Mouse (Mus musculus) gastrocnemius, postnatal 25 days (tissue): Measurements from ENCODE around the gene Abcc10. TPM values are rescaled to one million over a fixed set of nuclear protein-coding genes. Genes with fewer than 3 reads are reported as not detected.

Source experiments
- DNase-seq: peaks from one replicate; pipeline ENCODE4 v3.0.0; 2022
- total RNA-seq, 2 experiments: library from RNA; stranded (reverse); gene quantifications; 1 replicate in 1 of 2; 2 replicates in 1 of 2; pipeline ENCODE4 v1.2.3; 2021

Gene Abcc10
- total RNA-seq, 2 experiments from 2014 or later = 2.7 to 2.8 TPM

DNA sequence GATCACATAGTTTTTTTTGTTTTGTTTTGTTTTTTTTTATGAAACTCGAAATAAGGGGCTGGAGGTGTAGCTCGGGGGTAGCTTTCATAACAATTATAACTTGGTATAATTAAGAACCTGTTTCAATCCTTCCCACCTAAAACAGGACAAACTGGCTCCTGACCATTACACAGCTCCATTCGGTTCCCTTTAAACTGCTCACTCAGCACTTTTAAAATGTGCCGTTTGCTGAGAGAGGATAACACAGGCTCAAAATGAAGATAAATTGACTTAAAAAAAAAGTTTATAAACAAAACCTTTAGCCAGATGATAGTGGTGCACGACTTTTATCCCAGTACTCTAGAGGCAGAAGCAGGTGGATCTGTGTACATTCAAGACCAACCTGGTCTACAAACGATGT lies 42.7 kb downstream of the Abcc10 start:
- DNase-seq = no peak

DNA sequence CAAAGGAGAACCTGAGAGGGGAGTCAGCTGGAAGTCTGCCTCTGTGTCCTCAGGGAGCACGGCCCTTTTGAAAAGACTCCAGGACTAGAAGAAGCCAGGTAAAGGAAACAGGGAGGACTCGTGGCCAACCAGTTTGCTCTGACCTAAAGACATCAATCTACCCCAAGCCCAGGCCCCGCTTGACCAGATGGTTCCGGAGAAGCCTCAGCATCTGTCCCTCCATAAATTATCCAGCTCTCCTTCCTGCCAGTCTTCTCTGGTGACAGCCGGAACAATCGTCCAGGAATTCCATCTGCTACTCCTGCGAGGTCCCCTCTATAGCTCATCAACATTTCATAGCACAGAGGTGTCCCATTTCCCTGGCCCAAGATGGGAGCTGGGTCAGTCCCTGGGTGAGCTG lies 43.5 kb downstream of the Abcc10 start:
- DNase-seq = no peak

DNA sequence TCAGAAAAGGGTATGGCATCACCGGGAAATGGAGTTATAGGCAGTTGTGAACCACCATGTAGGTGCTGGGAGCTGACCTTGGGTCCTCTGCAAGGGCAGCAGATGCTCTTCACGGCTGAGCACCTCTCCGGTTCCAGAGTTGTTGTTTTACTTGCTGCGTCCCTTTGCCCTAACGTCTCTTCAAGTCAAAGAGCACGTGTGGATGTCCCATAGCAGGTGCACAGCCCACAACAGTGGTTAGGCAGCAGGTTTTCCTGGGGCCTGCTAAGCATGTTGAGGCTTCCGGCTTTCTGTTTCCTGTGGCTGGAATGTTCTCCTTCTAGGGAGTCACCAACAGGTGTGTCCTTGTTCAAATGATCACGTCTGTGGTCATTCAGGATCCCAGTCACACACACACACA lies 44.2 kb downstream of the Abcc10 start:
- DNase-seq = no peak

DNA sequence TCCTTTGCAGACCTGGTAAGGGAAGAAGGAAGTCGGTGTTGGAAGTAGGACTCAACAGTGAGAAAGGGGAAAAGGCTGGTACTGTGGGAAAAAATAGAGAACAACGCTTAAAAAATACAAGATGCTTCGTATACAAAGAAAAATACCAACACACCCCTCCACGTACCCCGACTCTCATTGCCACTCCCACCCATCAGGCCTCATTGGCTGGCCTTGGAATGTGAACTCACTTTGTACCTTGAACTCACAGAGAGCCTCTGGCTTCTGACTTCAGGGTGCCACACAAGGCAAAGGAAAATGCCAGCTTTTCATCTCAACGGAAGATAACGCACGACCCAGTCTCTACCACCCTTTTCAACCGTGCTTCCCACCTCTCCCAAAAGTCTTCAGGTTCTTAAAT lies 45.0 kb downstream of the Abcc10 start:
- DNase-seq = no peak

DNA sequence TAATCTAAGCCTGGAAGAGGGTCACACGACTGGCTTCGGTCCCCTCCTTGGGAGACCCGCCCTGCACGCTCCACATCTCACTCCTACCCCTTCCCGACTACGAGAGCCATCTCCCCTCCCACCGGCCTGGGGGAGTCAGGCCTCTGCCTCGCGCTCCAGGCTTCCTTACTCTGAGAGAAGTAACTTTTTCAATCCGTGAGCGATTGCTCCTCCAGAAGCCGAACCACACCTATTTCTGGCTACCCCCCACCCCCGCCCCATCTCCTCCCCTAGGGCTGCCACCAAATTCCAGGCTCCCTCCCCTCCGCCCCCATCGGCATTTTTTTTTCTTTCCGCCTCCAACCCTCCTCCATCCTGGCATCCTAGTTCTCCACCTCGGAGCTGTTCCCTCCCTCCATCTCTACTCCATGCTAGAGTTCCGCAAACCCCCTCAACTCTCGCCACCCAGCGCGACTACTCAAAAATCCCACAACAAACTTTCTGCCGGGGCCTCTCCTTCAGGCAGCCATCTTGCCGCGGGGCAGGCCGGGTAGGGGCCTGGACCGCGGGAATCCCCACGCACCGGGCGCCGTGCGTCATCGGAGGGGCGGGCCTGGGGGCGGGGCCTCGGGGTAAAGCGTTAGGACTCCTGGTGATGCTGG lies 45.5 kb downstream of the Abcc10 start, which contains the start of gene Tjap1:
Tjap1 (minus strand) TSS at position 544 of the 641 bp plus-strand sequence.
- DNase-seq = peak; percentile 92

DNA sequence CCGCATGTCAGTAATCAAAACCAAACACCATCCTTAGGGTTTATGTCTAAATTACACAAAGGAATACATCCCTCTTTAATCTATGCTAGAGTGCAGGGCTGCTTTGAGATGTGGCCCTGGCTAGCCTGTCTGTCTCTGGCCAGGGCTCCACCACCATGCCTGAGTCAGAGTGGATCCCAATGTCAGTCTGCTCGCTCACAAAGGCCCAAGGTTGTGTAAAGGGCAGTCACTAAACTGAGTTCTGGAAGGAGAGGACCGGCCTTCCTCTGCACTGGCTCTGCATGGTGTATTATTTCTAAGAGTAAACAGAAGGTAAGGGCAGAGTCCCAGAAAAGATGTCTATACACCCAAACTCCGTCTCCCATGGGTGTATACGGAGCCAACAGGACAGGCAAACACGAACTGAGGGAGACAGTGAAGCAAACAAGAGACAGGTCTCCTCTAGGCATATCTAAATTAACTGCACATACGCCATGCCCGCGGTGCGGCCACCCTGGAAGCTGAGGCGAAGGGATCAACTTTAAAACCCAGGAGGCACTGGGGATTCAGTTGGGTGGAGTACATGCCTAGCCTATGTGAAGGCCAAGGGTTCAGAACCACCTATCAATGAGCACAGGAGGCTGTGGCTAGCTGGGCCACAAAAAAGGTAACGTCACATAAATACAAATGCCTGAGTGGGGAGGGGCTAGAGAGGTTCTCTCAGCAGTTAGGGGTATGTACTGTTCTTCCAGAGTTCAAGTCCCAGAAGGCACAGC lies 50.0 kb downstream of the Abcc10 start:
- DNase-seq = no peak

DNA sequence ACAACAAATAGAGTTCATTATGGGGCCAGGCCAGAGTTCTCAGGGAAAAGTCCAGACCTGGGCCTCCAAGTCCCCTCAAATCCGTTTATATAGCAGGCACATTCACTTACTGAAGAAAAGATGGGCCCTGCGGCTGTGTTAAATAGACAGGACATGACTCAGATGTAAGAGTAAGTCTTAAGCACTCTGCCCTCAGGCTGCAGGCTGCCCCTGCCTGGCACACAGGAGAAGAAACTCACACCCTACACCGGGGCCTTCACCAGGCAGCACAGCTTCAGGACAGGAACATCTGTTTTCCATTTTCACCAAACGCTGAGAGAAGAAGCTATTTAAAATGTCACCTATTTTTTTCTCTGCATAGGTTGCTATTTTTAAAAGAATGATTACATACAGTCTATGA lies 50.6 kb downstream of the Abcc10 start:
- no peak for DNase-seq

DNA sequence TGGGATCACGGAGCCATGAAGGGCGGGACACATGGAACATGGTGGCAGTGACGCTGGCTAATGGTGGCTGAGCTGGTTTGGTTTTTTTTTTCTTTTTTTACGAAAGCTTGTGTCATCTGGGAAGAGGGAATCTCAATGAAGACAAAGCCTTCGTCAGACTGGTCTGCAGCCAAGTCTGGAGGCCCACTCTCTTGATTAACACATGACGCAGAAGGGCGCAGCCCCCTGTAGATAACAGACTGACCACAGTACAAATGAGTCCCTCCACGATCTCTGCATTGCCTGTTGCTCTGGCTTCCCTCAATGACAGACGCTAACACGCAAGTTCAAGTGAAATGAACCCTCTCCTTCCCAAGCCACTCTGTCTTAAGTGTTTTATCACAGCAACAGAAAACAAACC lies 52.6 kb downstream of the Abcc10 start:
- no peak for DNase-seq

DNA sequence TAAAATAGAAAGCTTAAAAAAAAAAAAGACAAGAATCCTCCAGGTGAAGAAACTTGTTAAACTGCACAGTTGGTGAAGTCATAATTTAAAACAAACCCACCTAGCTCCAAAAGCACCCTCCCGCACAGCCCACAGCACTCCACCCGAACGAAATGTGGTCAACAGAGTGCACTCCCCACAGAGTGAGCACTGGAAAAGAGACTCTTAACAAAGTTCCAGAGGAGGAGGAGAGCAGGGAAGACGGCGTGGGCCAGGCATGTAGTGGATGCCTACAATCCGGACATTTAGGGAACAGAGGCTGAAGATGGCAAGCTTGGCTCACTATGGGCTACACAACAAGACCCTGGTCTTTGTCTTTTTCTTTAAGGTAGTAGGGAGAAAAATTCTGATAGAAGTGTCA lies 53.1 kb downstream of the Abcc10 start:
- no peak for DNase-seq

DNA sequence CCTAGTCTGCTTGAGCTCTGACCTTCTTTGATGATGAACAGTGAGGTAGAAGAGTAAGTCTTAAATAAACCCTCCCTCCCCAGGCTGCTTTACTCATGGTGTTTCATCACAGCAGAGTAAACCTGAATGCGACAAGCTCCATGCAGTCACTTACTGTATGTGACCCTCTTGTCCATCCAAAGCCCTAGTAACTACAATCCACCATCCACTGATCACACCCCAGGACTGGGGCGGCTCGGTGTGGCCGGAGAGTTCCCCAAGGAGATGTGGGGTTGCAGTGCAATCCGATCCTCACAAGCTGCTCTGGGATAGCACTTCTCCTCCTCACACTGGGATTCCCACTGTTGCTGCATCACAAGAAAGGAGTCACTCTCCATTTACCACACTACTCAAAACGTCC lies 53.7 kb downstream of the Abcc10 start:
- DNase-seq = no peak

DNA sequence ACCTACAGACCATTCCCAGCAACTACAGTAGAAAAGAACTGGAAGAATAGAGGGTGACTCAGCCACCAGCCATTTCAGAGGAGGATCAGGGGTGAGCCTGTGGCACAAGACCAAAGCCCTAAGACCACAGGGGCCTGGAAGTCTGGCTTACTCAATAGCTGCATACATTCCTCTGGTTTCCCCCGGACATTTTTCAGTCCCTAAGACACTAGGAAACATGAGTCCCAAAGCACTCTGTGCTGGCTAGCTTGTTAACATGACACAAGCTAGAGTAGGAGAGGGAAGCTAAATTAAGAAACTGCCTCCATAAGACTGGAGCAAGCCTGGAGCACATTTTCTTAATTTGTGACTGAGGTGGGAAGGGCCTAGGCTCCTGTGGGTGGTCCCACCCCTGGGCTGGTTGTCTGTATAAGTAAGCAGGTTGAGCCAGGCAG lies 54.3 kb downstream of the Abcc10 start:
- no peak for DNase-seq

DNA sequence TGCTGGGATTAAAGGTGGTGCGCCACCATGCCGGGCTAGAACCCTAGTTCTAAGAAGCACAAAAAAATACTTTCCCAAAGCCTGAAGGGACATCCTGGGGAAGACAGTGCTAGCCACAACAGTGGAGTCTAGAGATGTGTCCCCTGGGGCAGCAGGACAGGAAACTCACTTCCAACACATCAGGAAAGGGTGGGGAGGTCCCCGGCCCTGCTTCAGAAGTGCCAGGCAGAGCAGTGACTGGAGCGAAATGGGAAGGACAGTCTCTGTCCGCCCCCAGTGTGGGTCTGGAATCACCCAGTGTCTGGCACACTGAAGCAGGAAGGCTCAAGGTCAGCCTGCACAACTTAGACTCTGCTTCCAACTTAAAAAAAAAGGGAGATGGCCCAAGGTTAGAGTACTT lies 55.5 kb downstream of the Abcc10 start:
- no peak for DNase-seq

DNA sequence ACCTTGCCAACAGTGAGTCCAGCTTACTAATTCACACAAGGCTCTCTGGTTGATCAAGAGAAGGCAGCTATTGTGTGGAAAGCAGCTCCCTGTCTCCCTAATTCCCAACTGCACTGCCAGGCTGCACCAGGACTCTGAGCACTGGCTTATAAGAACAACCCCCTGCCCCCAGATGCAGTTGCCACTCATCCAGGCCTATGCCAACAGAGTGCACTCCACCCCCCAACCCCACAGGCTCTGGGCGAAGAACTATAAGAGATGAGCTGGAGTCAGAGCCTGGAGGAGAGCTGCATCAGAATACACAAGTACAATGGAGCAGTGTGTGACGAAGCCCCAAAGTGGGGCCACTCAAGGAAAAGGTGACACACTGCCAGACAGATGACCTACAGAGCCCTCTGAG lies 56.1 kb downstream of the Abcc10 start:
- no peak for DNase-seq

DNA sequence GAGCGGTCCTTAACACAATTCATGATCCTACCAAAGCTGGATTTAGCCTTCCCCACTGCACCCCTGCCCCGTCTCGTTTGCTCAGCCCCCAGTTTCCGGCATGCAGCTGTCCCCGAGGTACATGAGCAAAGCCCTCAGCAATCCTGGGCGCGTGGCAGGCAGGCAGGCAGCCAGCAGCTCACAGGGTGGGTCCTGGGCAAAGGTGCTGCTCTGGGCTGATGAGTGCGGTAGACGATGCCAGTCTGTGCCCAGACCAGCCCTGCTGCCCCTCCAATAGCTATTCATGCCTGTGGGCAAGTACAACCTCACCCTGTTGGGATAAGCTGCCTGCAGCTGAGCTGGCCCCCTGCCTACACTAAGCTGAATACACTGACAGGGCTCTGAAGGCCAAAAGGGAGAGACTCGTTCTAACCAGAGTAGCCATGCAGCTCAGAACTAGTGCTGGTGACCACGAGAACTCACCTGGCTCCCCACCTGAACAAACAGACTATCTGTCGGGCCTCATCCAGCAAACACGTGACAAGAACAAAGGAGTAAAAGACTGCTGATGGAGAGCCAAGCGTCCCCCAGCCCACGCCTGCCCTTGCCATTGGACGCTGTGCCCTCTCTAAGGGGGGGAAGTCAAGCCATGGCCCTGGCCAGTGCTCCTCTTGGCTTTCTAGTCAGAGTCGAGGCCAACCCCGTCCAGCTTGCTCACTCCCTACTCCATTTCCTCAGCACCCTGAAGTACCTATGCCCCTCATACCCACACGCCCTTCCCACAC lies 58.2 kb downstream of the Abcc10 start:
- peak; percentile 60 for DNase-seq

DNA sequence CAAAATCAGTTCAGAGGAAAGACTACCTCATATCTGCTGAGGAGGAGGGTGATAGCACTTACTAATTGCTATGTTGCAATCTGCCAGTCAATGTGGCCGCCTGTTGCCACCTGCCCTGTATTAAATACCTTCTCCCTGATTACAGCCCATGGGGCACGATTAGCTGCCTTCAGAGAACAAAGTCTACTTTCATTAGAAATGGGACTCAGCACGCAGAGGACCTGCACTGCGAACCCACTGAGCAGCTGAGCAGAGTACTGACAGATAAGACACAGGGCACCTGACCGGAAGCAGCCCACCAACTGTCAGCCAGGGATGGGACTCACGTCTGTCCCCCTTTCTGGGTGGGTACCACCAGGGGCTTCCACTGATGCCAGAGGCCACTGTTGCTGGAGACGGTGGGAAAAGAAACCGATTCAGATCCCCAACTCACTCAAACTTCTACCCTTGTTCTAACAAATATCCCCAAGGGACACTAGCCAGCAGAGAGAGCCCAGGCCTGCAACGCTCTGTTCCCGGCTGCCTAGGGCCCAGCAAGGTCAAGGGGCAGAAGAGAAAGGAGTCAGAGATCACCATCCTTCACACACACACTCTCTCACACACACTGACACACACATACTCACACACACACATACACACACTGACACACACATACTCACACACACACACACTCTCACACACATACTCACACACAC lies 60.0 kb downstream of the Abcc10 start:
- DNase-seq = no peak

DNA sequence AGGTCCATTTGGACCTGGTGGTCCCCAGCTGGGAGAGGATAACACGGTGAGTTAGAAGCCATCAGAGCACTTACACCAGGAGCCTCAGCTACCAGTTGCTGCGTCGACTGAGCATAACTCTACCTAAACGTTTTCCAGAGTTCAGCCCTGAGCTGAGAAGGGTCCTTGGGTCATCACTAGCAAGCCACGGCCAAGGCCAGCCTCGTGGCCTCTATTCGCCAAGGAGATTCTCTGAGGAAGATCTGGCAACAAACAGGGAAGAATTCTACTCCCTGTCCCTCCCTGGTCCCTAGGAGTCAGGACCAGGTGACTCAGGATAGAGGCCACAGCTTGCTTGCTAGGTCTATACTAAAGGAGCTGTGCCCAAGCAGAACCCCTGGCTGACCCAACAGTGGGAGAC lies 60.6 kb downstream of the Abcc10 start:
- DNase-seq = no peak

DNA sequence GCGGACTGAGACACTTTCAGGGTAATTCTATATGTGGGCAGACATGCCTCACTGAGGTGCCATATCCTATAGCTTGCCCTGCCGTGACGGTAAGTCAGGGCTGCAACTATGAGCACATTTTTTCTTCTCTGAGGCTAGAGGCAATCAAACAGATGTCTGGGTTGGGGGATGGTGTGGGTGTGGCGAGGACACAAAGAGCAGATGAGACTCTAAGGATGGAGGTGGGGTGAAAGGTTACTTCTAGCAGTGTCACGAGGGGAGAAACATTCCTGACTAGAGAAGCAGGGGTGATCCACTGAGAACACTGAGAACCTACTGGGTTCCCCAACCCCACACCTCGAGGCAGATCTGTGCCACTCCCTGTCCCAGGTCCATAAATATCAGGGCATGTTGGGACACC lies 61.2 kb downstream of the Abcc10 start:
- DNase-seq = no peak

DNA sequence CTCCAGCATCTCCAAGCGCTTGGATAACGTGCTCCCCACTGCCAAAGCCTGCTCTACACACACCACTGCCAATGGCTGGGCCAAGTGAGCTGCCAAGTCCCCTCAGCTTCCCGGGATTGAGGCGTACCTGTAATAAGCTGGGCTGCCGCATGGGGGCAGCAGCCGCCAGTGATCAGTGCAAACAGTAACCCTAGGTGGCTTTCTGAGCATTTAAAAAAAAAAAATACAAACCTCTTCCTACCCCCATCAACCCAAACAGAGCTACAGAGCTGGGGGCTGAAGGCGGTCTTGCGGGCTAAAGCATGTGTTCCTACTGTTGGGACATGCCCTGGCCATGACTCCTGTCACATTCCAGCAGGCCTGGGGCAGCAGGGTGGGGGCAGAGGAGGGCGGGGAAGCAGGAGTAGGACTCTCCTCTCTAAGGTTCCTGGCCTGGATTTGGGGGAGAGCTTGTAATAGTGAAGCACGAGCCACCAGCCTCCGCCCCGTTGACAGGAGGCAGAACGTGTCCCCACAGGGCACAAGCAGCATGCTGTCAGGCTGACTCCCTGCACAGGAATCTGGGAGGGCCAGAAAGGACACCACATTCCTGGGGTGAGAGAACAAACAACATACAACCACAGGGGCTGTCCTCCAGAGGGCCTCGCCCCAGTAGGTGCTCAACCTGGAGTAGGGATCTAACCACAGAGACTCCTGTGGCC lies 62.1 kb downstream of the Abcc10 start:
- peak; percentile 79 for DNase-seq

DNA sequence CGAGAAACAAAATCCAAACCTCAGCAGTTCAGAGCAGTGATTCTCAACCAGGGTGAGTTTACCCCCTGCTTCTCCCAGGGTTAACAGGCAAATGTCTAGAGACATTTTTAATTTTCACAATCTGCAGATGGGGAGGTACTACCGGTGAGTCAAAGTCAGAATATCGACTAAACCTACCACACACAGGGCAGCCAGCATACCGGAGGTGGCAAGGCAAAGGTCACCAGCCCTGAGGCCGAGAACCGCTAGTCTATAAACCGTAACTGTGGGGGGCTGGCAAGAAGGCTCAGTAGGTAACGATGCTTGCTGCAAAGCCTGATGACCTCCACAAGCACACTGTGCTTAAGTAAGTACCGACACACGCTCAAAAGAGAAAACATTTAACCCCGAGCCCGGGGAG lies 62.6 kb downstream of the Abcc10 start:
- no peak for DNase-seq

DNA sequence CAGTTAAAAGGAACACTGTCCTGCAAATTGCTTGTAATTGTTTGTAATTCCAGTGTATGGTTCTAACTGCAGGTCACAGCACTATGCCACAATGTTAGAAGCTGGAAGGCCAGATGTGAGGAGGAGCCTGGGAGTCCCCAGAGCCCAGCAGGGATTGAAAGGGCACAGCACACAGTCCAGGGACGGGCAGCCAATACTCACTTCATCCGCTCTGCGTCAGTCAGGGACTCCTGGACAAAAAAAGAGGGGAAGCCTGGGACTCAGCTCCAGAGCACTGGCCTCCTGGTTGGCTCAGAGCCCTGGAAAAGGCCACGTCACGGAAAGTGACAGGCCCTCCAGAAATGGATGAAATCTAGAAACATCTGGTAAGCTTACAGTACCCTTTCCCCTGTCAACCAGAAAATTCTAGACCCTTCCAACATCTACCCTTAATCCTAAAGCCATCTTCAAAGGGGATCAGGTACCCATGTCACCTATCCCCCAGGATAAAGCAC lies 65.9 kb downstream of the Abcc10 start:
- DNase-seq = no peak

DNA sequence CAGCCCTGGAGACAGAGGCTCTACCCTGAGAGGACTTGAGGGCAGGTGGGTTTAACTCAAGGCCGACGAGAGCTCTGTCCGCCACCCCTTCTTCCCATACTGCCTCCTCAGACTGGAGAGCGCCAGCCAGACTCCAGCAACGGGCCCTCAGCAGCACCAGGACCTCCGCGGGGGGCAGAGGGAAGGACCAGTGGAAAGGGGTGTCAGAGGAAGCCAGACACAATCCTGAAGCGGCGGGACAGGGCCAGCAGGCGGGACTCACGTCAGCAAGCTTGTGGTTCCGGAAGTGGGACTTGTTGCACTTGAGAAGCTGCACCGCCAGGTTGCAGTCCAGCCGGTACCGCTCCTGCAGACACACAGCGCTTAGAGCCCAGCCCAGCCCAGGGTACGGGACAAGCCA lies 68.5 kb downstream of the Abcc10 start:
- no peak for DNase-seq
